Mouse (Mus musculus) CH12.LX (cell line): ENCODE measurements at regions not wholly inside any gene's neighbourhood (a gene's known extent, or its start where the extent isn't known, plus 50 kb on each side); places are given as distances from the start of the nearest gene placed in this dataset.

Source experiments
- DNase-seq: peaks from one replicate; pipeline ENCODE4 v3.0.0-alpha.2; 2013; ENCODE audit errors: extremely low read depth
- H3K27ac ChIP-seq: 2 replicates; pipeline ENCODE4 v1.5.1; 2012; ENCODE audit warnings: low read depth, mild to moderate bottlenecking, control low read depth, moderate library complexity; ENCODE audit not compliant: insufficient read depth
- H3K27me3 ChIP-seq: replicated peaks from 2 replicates; pipeline ENCODE3; 2012; ENCODE audit warnings: inconsistent platforms
- H3K36me3 ChIP-seq, 2 experiments: replicated peaks in 1 of 2; 2 replicates each; pipeline versions ENCODE3 to v1.6.1; 2012; ENCODE audit warnings: inconsistent platforms in 1 of 2, low read length in 1 of 2, mild to moderate bottlenecking in 1 of 2, mixed read lengths in 1 of 2, moderate library complexity in 1 of 2; ENCODE audit not compliant: control insufficient read depth in 1 of 2, insufficient read depth in 1 of 2
- H3K4me1 ChIP-seq, 2 experiments: 2 replicates each; pipeline ENCODE4 v1.6.1; 2012; ENCODE audit warnings: inconsistent platforms in 1 of 2, moderate library complexity in 1 of 2; ENCODE audit not compliant: insufficient read depth in 2 of 2, control insufficient read depth in 1 of 2
- H3K4me2 ChIP-seq: 2 replicates; pipeline ENCODE4 v1.6.1; 2012; ENCODE audit warnings: low read depth, mild to moderate bottlenecking, control low read depth; ENCODE audit not compliant: poor library complexity, insufficient read depth, severe bottlenecking
- H3K4me3 ChIP-seq, 3 experiments: fragments of 150-350 bp in 1 of 3; sonication (generic) in 1 of 3; replicated peaks in 1 of 3; 2 replicates each; pipeline versions ENCODE3 to v1.5.1; 2011 to 2012; ENCODE audit warnings: low read depth in 2 of 3, low read length in 2 of 3, mild to moderate bottlenecking in 2 of 3, moderate library complexity in 2 of 3, control low read depth in 1 of 3, improper control_type of control experiment in 1 of 3, inconsistent platforms in 1 of 3, mixed read lengths in 1 of 3; ENCODE audit not compliant: poor library complexity in 1 of 3
- H3K79me2 ChIP-seq: replicated peaks from 2 replicates; pipeline ENCODE4 v1.6.1; 2012; ENCODE audit warnings: mild to moderate bottlenecking, moderate library complexity; ENCODE audit not compliant: control insufficient read depth, poor library complexity, insufficient read depth, severe bottlenecking; ENCODE audit errors: extremely low read depth
- H3K9ac ChIP-seq: 2 replicates; pipeline ENCODE4 v1.6.1; 2012; ENCODE audit warnings: low read depth, mild to moderate bottlenecking, control low read depth, moderate library complexity; ENCODE audit not compliant: insufficient read depth
- H3K9me3 ChIP-seq: replicated peaks from 2 replicates; pipeline ENCODE3; 2012; ENCODE audit warnings: low read length, inconsistent platforms, mixed read lengths
- CHD1 ChIP-seq: IDR thresholded peaks from 2 replicates; pipeline ENCODE4 v1.6.1; 2012; ENCODE audit warnings: low read depth, low read length, improper control_type of control experiment, inconsistent platforms
- CTCF ChIP-seq, 2 experiments: IDR thresholded peaks in 1 of 2; conservative IDR thresholded peaks in 1 of 2; 2 replicates each; pipeline ENCODE4 v1.5.1; 2011 to 2012; ENCODE audit warnings: low read depth in 2 of 2, low read length in 2 of 2, improper control_type of control experiment in 1 of 2, inconsistent platforms in 1 of 2, mild to moderate bottlenecking in 1 of 2, moderate library complexity in 1 of 2
- E2F4 ChIP-seq: IDR thresholded peaks from 2 replicates; pipeline ENCODE4 v1.6.1; 2011; ENCODE audit warnings: low read depth, low read length, improper control_type of control experiment; ENCODE audit not compliant: insufficient replicate concordance
- ETS1 ChIP-seq: conservative IDR thresholded peaks from 2 replicates; pipeline ENCODE4 v1.6.1; 2012; ENCODE audit warnings: low read depth, mild to moderate bottlenecking, inconsistent platforms, low read length, improper control_type of control experiment, moderate library complexity
- GABPA ChIP-seq: IDR thresholded peaks from 2 replicates; pipeline ENCODE4 v1.6.1; 2012; ENCODE audit warnings: low read depth, low read length, improper control_type of control experiment, inconsistent platforms; ENCODE audit not compliant: insufficient replicate concordance
- IRF4 ChIP-seq: IDR thresholded peaks from 2 replicates; pipeline ENCODE4 v1.6.1; 2014; ENCODE audit warnings: low read depth, mild to moderate bottlenecking, inconsistent platforms, low read length, improper control_type of control experiment
- JUN ChIP-seq: IDR thresholded peaks from 2 replicates; pipeline ENCODE4 v1.6.1; 2011; ENCODE audit warnings: low read depth, mild to moderate bottlenecking, low read length, improper control_type of control experiment, moderate library complexity; ENCODE audit not compliant: insufficient read depth
- MAFK ChIP-seq: IDR thresholded peaks from 2 replicates; pipeline ENCODE4 v1.6.1; 2011; ENCODE audit warnings: low read length, improper control_type of control experiment; ENCODE audit not compliant: insufficient replicate concordance
- MAX ChIP-seq: IDR thresholded peaks from 2 replicates; pipeline ENCODE4 v1.6.1; 2011; ENCODE audit warnings: low read length, improper control_type of control experiment
- MAZ ChIP-seq: IDR thresholded peaks from 2 replicates; pipeline ENCODE4 v1.6.1; 2012; ENCODE audit warnings: low read depth, mild to moderate bottlenecking, inconsistent platforms, low read length, improper control_type of control experiment, moderate library complexity
- MEF2A ChIP-seq: IDR thresholded peaks from 2 replicates; pipeline ENCODE4 v1.6.1; 2014; ENCODE audit warnings: low read depth, mild to moderate bottlenecking, inconsistent platforms, low read length, improper control_type of control experiment, borderline replicate concordance
- MXI1 ChIP-seq: IDR thresholded peaks from 2 replicates; pipeline ENCODE4 v1.6.1; 2011; ENCODE audit warnings: mild to moderate bottlenecking, low read depth, low read length, improper control_type of control experiment
- NELFE ChIP-seq: IDR thresholded peaks from 2 replicates; pipeline ENCODE4 v1.6.1; 2011; ENCODE audit warnings: low read depth, low read length, improper control_type of control experiment
- PAX5 ChIP-seq: IDR thresholded peaks from 2 replicates; pipeline ENCODE4 v1.6.1; 2012; ENCODE audit warnings: low read length, inconsistent platforms, mixed read lengths
- POLR2A ChIP-seq: IDR thresholded peaks from 2 replicates; pipeline ENCODE4 v1.6.1; 2011; ENCODE audit warnings: low read depth, mild to moderate bottlenecking, improper control_type of control experiment, low read length
- SIN3A ChIP-seq: IDR thresholded peaks from 2 replicates; pipeline ENCODE4 v1.6.1; 2012; ENCODE audit warnings: low read length, improper control_type of control experiment, inconsistent platforms
- SMC3 ChIP-seq: IDR thresholded peaks from 2 replicates; pipeline ENCODE4 v1.6.1; 2011; ENCODE audit warnings: low read depth, low read length, improper control_type of control experiment
- TBP ChIP-seq: conservative IDR thresholded peaks from 2 replicates; pipeline ENCODE4 v1.6.1; 2011; ENCODE audit warnings: low read depth, low read length, improper control_type of control experiment
- TCF12 ChIP-seq: IDR thresholded peaks from 2 replicates; pipeline ENCODE4 v1.6.1; 2014; ENCODE audit warnings: low read depth, mild to moderate bottlenecking, inconsistent platforms, low read length, improper control_type of control experiment
- ZKSCAN1 ChIP-seq: IDR thresholded peaks from 2 replicates; pipeline ENCODE4 v1.6.1; 2012; ENCODE audit warnings: low read depth, inconsistent platforms, low read length, improper control_type of control experiment, borderline replicate concordance
- dilution Hi-C: fragments of 300-500 bp; cut with MboI; formaldehyde crosslinking; loops from 2 replicates; pipeline ENCODE4 v1.14.3; 2020; ENCODE audit warnings: low sequenced_read_pairs; ENCODE audit not compliant: extremely low pct_unique_long_range_greater_than_20kb, extremely low pct_ligation_motif_present
- in situ Hi-C: fragments of 300-500 bp; cut with MboI; formaldehyde crosslinking; loops from 3 replicates; pipeline ENCODE4 v1.14.3; 2019; ENCODE audit warnings: low sequenced_read_pairs, low pct_ligation_motif_present, low pct_unique_long_range_greater_than_20kb, mixed read lengths

GRCm38 (mm10) chr8:7799221-7799620 lies 861.8 kb downstream of the Efnb2 start:
- H3K36me3 ChIP-seq: no peaks in the 10 kb centered on the region
- dilution Hi-C loops: no loop called here
- no peak for DNase-seq
- no peak overlapping the region for H3K27ac ChIP-seq
- TF ChIP-seq TCF12 (no peak), PAX5 (no peak), IRF4 (no peak), ZKSCAN1 (no peak), ETS1 (no peak)
- no peak overlapping the region for H3K4me3 ChIP-seq
- in situ Hi-C loops: no loop called here
- H3K27me3 ChIP-seq: no peaks in the 10 kb centered on the region
- peaks cover 26% of the 10 kb centered on the region for H3K9me3 ChIP-seq
- no peak overlapping the region for H3K4me2 ChIP-seq
- H3K9ac ChIP-seq: no peak overlapping the region
- H3K79me2 ChIP-seq: no peaks in the 10 kb centered on the region
- H3K4me1 ChIP-seq: no peaks in the 10 kb centered on the region

- Histone ChIP-seq H3K27ac (no peak overlapping the region), H3K9me3 (peaks cover 21% of the 10 kb centered on the region), H3K4me3 (no peak overlapping the region), H3K4me1 (no peaks in the 10 kb centered on the region), H3K4me2 (no peak overlapping the region)
- no peak for DNase-seq
- TF ChIP-seq SMC3: no peak
- TF ChIP-seq JUN: no peak
- no peak for TF ChIP-seq SIN3A
- no peak for TF ChIP-seq MXI1
- no peak for TF ChIP-seq MEF2A
- TF ChIP-seq POLR2A: no peak
- TF ChIP-seq TBP: no peak
- TF ChIP-seq MAZ: no peak
- no peak for TF ChIP-seq PAX5
- TF ChIP-seq ZKSCAN1: no peak
- no peak for TF ChIP-seq MAFK
- no peak for TF ChIP-seq CTCF (conservative IDR thresholded peaks at IDR 0.05 in 1 of 2, IDR thresholded peaks at IDR 0.05 in 1 of 2; ENCODE audit: low read depth in 2 of 2, low read length in 2 of 2)
- no peak for TF ChIP-seq GABPA
- TF ChIP-seq NELFE: no peak
- TF ChIP-seq E2F4: no peak
- no peak for TF ChIP-seq MAX
- TF ChIP-seq CHD1: no peak
- TF ChIP-seq, all 38 proteins: peak for 0
- no peaks in the 10 kb centered on the region for H3K79me2 ChIP-seq
- no peaks in the 10 kb centered on the region for H3K36me3 ChIP-seq
- dilution Hi-C loops (no loop called here), in situ Hi-C loops (no loop called here)
- H3K27me3 ChIP-seq: no peaks in the 10 kb centered on the region
- H3K9ac ChIP-seq: no peak overlapping the region
Observed at GRCm38 (mm10) chr8:7796156-7796555, 864.9 kb downstream of the Efnb2 start.
